Mouse (Mus musculus) limb, embryonic 14.5 days (tissue): ENCODE measurements around the gene Mvb12b. TPM values are rescaled to one million over a fixed set of nuclear protein-coding genes. Genes with fewer than 3 reads are reported as not detected.

Source experiments
- ATAC-seq: fragments of 200-750 bp; cut with Nextera tagmentation; 2 replicates; pipeline ENCODE4 v1.8.0; 2017; ENCODE audit warnings: low read depth, moderate number of reproducible peaks, moderate TSS enrichment; ENCODE audit not compliant: low FRiP score
- DNase-seq: peaks from one replicate; pipeline ENCODE4 v3.0.0-alpha.2; 2015; ENCODE audit warnings: low spot score
- H3K27ac ChIP-seq: fragments of 300-500 bp; sonication (generic); replicated peaks from 2 replicates; pipeline ENCODE4 v1.5.1; 2014; ENCODE audit warnings: low read depth, mild to moderate bottlenecking, low read length, moderate library complexity, mixed read lengths
- H3K27me3 ChIP-seq: fragments of 300-500 bp; sonication (generic); 2 replicates; pipeline ENCODE4 v1.6.1; 2014; ENCODE audit warnings: low read length, mixed read lengths; ENCODE audit not compliant: control insufficient read depth, insufficient read depth
- H3K36me3 ChIP-seq: fragments of 300-500 bp; sonication (generic); 2 replicates; pipeline ENCODE4 v1.6.1; 2014; ENCODE audit warnings: mild to moderate bottlenecking, low read length, moderate library complexity, mixed read lengths; ENCODE audit not compliant: control insufficient read depth, insufficient read depth
- H3K4me1 ChIP-seq: fragments of 300-500 bp; sonication (generic); 2 replicates; pipeline ENCODE4 v1.6.1; 2014; ENCODE audit warnings: antibody characterized with exemption, low read length, mixed read lengths; ENCODE audit not compliant: control insufficient read depth, insufficient read depth
- H3K4me2 ChIP-seq: fragments of 300-500 bp; sonication (generic); replicated peaks from 2 replicates; pipeline ENCODE4 v1.6.1; 2014; ENCODE audit warnings: low read depth, mild to moderate bottlenecking, low read length, moderate library complexity; ENCODE audit not compliant: severe bottlenecking
- H3K4me3 ChIP-seq: fragments of 300-500 bp; sonication (generic); replicated peaks from 2 replicates; pipeline ENCODE4 v1.5.1; 2014; ENCODE audit warnings: low read length
- H3K9ac ChIP-seq: fragments of 300-500 bp; sonication (generic); 2 replicates; pipeline ENCODE4 v1.6.1; 2014; ENCODE audit warnings: mild to moderate bottlenecking, low read depth, low read length, moderate library complexity; ENCODE audit not compliant: severe bottlenecking
- H3K9me3 ChIP-seq: fragments of 300-500 bp; sonication (generic); 2 replicates; pipeline ENCODE4 v1.6.1; 2016; ENCODE audit warnings: low read length; ENCODE audit not compliant: control insufficient read depth
- POLR2A ChIP-seq: fragments of 200-500 bp; IDR thresholded peaks from 2 replicates; pipeline ENCODE4 v1.8.0; 2012; ENCODE audit warnings: inconsistent platforms, mild to moderate bottlenecking, moderate library complexity, borderline replicate concordance; ENCODE audit not compliant: insufficient read depth, insufficient read length; ENCODE audit errors: extremely low read depth
- WGBS: fragments of 180-500 bp; shearing (Covaris S2); extraction: QIAGEN DNeasy Blood & Tissue Kit; methylation state at CpG from one replicate; pipeline ENCODE4 v1.1.7; 2014; 5-methylcytosine and 5-hydroxymethylcytosine counted together
- polyA plus RNA-seq, 2 experiments: library from polyadenylated mRNA; depleted of rRNA in 1 of 2; stranded (reverse) in 1 of 2; unstranded in 1 of 2; fragments of >200 nt; fragmentation: Nextera tagmentation in 1 of 2; extraction: Ambion mirVana in 1 of 2; gene quantifications; 2 replicates each; pipeline versions ENCODE4 v1.2.1 to v1.2.3; 2012 to 2014

Gene Mvb12b
- polyA plus RNA-seq (2012; rRNA removed) (26.6 and 35.2 TPM in 2 replicates), polyA plus RNA-seq (2014; fragmentation: Nextera tagmentation; extraction: Ambion mirVana) (17.5 and 18.6 TPM in 2 replicates)

- TF ChIP-seq POLR2A = no peak
Measured at GRCm38 (mm10) chr2:33887328-33888099, at the start of gene Mvb12b. Gene Mvb12b, minus strand, starts transcription at chr2:33887946.

GRCm38 (mm10) chr2:33935756-33936155, 48.0 kb upstream of the Mvb12b start:
- Histone ChIP-seq H3K4me2 (no peak overlapping the region), H3K9me3 (no peaks in the 10 kb centered on the region), H3K27ac (no peak overlapping the region), H3K36me3 (no peaks in the 10 kb centered on the region), H3K4me3 (no peak overlapping the region), H3K27me3 (no peaks in the 10 kb centered on the region), H3K9ac (no peak overlapping the region), H3K4me1 (no peaks in the 10 kb centered on the region)
- no peak for ATAC-seq
- 48% methylated on average over 9 of the region's 9 CpGs for WGBS
- TF ChIP-seq POLR2A = no peak
- no peak for DNase-seq

More at GRCm38 (mm10) chr2:33887328-33888099, at the start of gene Mvb12b:
- peak within 1 kb of the TSS; percentile 98 for H3K9ac ChIP-seq
- peak within 1 kb of the TSS; percentile 89 for H3K4me2 ChIP-seq
- 2% methylated on average over 23 of the region's 67 CpGs for WGBS
- H3K9me3 ChIP-seq = no peaks in the 10 kb centered on the region
- peaks cover 23% of the 10 kb centered on the region for H3K4me1 ChIP-seq
- no peaks in the 10 kb centered on the region for H3K36me3 ChIP-seq
- H3K27ac ChIP-seq = peak within 1 kb of the TSS; percentile 85
- ATAC-seq = peak; percentile 62
- H3K4me3 ChIP-seq = peak within 1 kb of the TSS; percentile 77
- DNase-seq = no peak
- no peaks in the 10 kb centered on the region for H3K27me3 ChIP-seq

GRCm38 (mm10) chr2:33933606-33934510, 46.1 kb upstream of the Mvb12b start:
- no peaks in the 10 kb centered on the region for H3K4me1 ChIP-seq
- H3K9me3 ChIP-seq = no peaks in the 10 kb centered on the region
- H3K27ac ChIP-seq = no peak overlapping the region
- ATAC-seq (peak; percentile 60; the same call in 1 of the 2 replicates), DNase-seq (no peak)
- no peak overlapping the region for H3K4me3 ChIP-seq
- no peak overlapping the region for H3K9ac ChIP-seq
- no peak for TF ChIP-seq POLR2A
- 65% methylated on average over 10 of the region's 10 CpGs for WGBS
- no peak overlapping the region for H3K4me2 ChIP-seq
- no peaks in the 10 kb centered on the region for H3K27me3 ChIP-seq
- no peaks in the 10 kb centered on the region for H3K36me3 ChIP-seq

- TF ChIP-seq POLR2A = no peak
- DNase-seq (no peak), ATAC-seq (no peak)
- Histone ChIP-seq H3K9me3 (no peaks in the 10 kb centered on the region), H3K4me2 (no peak overlapping the region), H3K9ac (no peak overlapping the region), H3K27ac (no peak overlapping the region), H3K4me1 (no peaks in the 10 kb centered on the region), H3K4me3 (no peak overlapping the region), H3K36me3 (no peaks in the 10 kb centered on the region), H3K27me3 (no peaks in the 10 kb centered on the region)
- 78% methylated on average over 5 of the region's 5 CpGs for WGBS
Measured at GRCm38 (mm10) chr2:33931161-33931560, 43.4 kb upstream of the Mvb12b start.

GRCm38 (mm10) chr2:33925288-33925687, 37.5 kb upstream of the Mvb12b start:
- TF ChIP-seq POLR2A = no peak
- Histone ChIP-seq H3K36me3 (no peaks in the 10 kb centered on the region), H3K4me1 (peaks cover 13% of the 10 kb centered on the region), H3K9me3 (no peaks in the 10 kb centered on the region), H3K27me3 (peaks cover 17% of the 10 kb centered on the region), H3K4me2 (no peak overlapping the region), H3K27ac (no peak overlapping the region), H3K9ac (no peak overlapping the region), H3K4me3 (no peak overlapping the region)
- ATAC-seq = no peak
- 62% methylated on average over 5 of the region's 5 CpGs for WGBS
- DNase-seq = no peak
